Mouse (Mus musculus): ENCODE data around the gene Sema3g. TPM values are rescaled to one million over a fixed set of nuclear protein-coding genes. Genes with fewer than 3 reads are reported as not detected.

The Sema3g gene
- total RNA-seq, 2 experiments from 2014 or later = 5.2 to 5.7 TPM

DNA sequence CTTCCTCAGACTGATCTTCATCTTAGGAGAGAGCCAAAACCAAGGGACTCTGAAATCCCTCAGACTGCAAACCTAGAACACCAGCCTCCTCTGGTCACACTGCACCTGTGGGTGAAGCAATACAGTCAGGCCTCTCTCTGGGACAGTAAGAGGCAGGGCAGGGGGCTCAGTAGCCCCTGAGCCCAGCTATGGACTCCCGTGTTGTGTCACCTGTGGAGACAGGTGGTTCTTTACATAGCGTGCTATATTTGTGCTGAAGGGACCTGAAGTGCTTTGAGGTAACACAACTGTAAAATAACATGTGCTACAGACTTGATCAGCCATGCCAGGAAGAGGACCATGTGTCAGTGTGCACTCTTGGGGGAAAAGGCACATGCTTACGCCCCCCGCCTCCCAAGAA, 22.1 kb upstream of the Sema3g start:
- DNase-seq (ENCODE audit: low spot score in 2 of 2) = no peak

DNA sequence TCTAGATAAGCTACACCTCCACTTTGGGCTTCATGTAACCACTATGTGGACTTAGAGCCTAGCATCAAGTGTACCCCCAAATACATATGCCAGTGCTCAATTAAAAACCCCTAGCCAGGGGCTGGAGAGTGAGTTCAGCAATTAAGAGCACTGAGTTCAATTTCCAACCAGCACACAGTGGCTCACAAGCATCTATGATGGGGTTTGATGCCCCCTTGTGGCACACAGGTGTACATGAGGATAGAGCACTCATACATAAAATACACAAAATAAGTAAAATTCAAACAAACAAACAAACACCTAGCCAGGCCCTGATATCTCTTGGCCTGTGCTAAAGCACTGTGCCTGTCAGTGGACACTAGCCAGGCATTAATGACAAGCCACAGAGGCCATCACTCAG, 21.7 kb upstream of the Sema3g start:
- DNase-seq (ENCODE audit: low spot score in 2 of 2) = peak in 1 of 2 experiments; percentile 63

DNA sequence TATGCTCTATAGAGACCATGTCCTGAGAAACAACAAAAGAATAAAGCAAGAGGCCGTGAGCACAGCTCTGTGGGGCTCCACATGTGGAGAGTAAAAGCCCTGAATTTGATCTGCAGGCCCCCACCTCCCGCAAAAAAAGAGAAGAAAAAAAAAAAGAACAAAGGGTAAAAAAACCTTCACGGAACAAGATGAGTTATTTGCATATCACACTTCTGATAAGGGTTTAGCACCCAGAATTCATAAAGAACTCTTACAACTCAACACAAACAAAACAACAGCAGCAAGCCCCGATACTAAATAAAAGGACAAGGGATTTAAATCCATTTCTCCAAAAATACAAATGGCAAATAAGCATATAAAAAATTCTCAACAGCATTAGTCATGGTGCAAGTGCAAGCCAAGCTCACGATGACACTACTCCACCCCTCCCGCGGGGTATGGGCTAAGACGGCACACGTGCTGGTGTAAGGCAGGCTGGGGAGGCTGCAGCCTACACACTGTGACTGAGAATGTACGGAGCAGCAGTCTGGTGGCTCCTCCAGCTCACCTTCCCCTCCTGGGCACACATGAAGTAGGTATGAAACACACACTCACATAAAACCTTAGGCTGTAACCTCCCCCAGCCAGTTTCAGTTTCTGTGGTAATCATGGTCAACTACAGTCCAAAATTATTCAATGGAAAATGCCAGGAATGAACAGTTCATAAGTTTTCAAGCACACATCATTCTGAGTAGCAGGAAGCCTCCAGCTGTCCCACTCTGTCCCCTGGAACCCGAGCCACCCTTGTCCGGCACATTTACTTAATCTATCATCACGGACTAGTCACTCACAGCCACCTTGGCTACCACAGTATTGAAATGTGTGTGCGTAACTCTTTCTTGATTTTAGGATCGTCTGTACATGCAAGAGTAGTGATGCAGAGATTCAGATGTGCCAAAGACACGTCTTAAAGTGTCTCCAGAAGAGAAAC, 19.8 kb upstream of the Sema3g start:
- peak in 1 of 2 experiments; percentile 59 for DNase-seq (ENCODE audit: low spot score in 2 of 2)

DNA sequence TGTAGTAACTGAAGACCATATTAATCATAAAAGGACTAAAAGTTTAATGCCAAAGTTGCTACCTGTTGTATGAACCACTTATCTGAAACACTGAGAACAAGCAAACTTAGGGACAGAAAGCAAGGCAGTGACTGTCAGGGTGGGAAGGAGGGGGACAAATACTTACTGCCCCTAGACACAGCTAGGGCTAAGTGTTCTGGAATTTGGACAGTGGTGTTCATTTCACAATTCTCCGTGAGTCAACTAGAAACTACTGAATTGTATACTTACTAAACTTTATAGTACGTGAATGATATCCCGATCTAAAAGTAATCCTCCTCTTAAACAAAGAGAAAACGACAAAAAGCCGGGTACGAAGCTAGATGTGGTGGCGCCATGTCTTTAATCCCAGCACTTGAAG, 18.1 kb upstream of the Sema3g start:
- DNase-seq (ENCODE audit: low spot score in 2 of 2) = no peak

DNA sequence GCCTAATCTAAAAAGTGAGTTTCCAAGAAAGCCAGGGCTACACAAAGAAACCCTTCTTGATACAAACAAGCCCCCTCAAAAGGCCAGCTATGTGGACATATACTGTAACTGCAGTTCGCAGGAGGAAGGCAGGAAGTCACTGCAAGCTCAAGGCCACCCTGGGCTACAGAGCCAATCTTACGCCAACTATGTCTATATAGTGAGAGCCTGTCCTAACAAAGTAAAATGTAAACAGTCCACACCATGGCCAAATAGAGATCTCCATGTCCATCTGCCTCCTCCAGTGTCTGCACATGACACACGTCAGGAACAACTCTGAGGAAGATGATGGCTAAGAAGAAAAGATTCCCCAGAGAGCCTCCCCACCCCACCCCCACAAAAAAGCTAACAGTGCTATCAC, 17.6 kb upstream of the Sema3g start:
- DNase-seq (ENCODE audit: low spot score in 2 of 2) = no peak

DNA sequence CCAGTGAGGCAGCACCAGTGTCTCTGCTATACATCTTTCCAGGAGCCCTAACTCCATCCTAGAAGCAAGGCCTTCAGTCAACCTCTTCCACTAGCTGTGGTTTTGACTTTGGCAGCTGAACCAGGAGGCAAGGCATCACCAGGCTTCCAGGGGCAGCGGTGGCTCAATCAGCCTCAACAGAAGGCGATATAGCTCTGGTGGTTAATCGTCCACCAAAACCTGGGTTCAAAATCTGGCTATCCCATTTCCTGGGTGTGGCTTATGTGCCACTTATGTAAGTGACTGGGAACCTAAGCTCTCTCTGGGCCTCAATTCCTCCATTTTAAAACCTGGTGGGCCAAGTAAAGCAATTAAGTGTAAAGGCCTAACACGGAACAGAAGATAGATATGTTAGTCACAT, 12.8 kb upstream of the Sema3g start:
- DNase-seq (ENCODE audit: low spot score in 2 of 2) = no peak

DNA sequence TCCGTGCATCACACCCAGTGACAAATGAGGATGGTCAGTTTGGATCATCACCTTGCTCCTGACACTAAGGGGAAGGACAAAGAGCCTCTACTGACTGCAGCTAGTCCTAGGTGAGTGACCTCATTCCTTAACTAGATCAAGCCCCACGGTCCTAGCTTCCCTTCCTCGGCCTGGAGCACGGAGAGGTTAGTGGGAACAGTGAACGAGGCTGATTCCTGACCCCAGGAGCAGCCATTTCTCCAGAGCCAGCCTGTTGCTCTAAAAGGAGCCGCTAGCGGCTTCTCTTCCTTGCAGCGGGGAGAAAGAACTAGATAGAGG, 12.5 kb upstream of the Sema3g start:
- DNase-seq (ENCODE audit: low spot score in 2 of 2) = no peak

DNA sequence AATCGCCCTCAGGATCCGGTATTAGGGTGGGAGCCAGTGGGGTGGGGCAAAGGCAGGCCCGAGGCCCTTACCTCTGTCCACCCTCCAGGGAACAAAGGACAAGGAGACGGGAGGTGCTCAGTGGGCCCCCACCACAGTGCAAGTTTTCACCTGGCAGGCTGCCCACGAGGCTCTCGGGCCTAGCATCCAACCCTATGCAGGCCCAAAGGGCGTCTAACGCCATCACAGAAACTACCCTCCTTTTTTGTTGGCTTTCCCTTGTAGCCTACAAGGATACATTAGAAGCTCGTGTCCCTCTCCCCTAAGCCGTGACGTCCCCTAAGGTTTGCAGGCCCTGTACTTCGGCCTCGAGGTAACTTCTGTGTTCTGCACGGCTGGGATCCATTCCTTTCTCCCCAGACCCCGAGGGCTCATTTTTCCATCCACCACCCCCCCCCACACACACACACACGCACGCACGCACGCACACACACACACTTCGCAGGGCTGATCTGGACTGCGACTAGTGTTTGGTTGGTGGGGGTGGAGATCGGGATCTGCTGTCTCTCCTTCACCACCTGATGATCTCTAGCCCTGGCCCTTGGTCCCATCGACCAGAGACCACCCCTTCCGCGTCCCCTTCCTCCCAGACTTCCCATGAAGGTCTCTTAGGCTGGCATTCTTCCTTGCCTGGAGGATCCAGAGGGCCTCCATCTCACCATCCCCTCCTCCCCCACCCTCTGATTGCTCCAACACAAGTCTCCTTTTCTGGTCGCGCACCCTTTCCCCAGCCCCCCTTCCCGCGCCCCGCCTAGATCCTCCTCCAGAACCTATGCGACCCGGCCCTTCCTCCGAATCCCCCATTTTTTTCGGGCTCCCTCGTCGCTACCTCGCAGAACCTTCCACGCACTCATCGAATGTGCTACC, 11.8 kb upstream of the Sema3g start:
- DNase-seq (ENCODE audit: low spot score in 2 of 2) = peak in 1 of 2 experiments; percentile 50

DNA sequence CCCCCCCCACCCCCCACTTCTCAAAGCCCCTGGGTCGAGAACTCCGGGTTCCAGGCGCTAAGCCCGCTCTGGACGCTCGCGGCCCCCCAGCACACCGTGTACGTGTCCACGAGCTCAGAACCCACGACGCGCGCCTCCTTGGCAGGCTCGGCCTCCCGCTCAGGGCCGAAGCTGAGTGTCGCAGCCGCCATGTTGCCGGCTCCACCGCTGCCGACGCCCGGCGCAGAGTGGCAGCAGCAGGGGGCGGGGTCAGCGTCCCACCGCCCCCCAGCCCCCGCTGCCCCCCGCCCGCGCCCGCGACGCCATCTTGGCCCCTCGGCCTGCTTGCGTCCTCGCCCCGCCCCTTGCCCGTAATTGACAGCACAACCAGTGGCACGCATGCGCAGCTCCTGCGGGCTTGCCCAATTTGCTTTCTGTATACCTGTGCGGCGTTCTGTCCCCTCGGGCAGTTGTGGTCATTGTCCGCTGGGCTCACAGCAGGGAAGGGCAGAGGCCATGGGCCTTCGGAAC, 11.1 kb upstream of the Sema3g start:
- peak; percentile 88 to 96 for DNase-seq (ENCODE audit: low spot score in 2 of 2)

DNA sequence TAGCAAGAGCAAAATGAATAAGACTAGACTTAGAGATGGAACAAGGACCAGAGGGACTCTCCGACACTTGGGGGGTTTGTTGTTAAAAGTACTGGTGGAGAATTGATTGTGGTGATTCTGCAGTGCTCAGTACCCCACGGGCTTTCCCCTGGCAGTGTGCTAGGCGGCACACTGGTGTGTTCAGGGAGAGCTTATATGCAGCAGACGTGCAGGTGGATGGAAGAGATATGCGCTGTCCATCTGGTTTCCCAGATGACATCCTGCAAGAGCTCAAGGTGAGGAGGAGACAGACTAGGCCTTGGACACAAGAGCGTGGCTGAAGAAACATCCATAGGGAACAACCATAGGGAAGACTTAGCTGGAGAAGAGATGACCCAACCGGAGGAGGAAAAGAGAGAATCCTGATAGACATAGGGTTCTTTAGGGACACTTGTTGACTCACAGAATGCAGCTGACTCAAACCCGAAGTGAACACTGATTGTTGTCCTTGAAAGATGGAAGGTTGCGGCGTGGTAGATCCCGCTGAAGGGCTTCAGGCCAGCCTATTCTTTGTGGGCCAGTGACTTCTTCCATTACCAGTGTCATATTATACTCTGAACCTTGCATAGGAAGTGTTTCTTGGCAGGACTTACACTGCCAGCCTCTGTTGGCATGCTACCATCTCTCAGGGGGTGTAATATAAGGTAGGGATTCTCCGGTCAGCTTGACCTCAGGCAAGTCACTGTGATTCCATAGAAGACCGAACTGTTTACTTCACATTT, 10.4 kb upstream of the Sema3g start:
- no peak for DNase-seq (ENCODE audit: low spot score in 2 of 2)

DNA sequence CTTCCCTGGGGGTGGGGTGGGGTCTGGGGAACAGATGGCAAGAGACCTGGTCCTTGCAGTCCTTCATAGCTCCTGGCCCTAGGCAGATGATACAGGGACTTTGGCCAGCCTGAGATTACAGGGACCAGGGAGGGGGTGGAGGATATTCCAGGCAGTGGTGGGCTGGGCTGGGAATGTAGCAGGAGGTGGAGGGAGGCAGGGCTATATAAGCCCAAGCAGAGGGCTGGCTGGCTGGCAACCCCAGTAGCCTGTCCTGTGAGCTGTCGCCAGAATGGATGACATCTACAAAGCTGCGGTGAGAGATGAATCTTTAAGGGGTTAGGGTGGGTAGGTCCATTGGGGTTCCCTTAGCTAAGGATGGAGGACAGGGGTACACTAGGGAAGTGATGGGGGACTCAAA, 9.6 kb upstream of the Sema3g start, which contains the start of gene Tnnc1:
Tnnc1 (plus strand) TSS at position 229 of the 400 bp plus-strand sequence.
- DNase-seq (ENCODE audit: low spot score in 2 of 2) = no peak

DNA sequence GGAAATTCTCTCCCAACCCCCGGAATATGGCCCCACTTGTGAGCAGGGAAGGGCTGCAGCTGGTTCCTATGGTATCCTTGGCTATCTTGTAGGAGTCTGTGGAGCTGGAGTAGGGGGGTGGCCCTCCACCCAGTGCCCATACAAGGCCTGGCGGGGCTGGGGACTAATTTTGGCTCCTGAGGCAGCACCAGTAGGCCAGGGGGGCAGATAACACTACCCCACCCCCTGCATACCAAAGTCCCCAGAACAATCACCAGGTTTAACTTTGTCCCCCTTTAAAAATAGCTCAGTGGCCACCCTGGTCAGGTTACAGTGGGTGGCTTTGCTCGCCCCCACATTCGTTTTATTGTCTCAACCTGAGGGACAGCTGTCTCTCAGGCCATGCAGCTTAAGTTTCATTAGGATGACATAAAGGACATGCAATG, 8.5 kb upstream of the Sema3g start:
- no peak for DNase-seq (ENCODE audit: low spot score in 2 of 2)

DNA sequence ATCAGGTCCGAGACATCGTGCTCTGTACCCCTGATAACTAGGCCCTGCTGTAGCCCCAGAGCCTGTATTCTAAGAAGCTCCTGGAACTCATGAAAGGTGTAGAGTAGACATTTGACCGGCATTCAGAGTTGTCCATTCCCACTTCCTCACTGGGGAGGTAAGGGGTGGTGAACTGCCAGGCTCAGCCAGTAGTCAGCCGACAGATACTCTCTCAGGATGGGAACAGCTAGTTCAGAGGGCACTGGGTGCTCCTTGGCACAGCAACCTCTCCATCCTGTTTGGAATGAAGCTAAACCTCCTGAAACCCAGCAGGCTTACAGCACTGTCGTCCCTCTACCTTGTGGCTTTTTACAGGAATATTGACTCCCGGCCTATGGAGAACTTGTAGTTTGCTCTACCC, 5.8 kb upstream of the Sema3g start:
- no peak for DNase-seq (ENCODE audit: low spot score in 2 of 2)

DNA sequence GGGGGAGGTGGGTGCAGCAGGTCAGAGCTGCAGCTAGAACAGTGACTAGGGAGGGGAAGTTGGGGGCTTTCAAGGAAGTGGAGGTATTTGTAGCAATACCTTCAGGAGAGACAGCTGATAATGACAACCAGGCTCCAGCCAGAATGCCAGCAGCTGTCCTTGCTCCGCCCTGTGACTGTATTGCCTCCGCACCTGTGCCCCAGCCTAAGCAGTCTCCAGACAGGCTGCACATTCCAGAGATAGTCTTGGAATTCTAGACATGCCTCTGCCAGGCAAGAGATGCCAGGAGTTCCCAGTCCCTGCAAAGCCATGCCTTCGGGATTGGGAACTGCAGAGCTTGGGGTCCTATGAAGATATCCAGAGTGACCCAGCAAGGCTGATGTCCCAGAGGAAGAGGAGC, 5.2 kb upstream of the Sema3g start:
- no peak for DNase-seq (ENCODE audit: low spot score in 2 of 2)

DNA sequence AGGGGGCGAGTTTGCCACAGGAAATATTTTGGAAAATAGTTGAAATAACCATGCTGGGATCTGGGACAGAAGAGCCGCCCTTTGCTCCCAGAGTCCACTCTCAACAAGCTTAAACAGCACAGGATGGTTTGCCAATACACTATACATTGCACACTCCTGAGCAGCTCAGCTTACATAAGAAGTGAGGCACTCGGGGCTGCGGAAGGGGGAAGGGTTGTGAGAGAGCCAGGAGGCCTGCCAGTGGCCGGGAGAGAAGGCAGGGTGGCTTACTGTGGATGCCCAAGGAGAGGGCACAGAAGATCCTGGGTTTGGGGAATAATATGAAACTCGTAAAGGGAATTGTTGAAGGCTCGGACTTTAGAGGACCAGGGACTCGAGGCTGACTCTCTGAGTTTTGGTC, 3.8 kb upstream of the Sema3g start:
- no peak for DNase-seq (ENCODE audit: low spot score in 2 of 2)

DNA sequence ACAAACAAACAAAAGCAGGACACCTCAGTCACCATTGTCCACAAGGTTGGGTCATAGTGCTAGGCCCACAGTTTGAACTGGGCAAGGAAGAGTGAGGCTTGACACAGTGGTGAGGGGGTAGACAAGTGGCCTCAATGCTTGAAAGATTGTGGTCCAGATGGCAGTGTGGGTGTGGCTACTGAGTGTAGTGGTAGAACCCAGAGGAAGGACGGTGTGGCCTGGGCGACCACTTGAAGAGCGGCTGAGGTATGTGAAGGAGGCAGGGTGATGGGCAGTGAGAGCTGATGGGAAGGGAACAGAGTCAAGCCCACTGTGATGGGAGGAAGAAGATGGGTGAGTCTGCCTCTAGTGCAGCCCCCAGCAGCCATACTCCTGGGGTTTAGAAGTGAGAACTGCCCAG, 3.0 kb upstream of the Sema3g start:
- DNase-seq (ENCODE audit: low spot score in 2 of 2) = no peak

DNA sequence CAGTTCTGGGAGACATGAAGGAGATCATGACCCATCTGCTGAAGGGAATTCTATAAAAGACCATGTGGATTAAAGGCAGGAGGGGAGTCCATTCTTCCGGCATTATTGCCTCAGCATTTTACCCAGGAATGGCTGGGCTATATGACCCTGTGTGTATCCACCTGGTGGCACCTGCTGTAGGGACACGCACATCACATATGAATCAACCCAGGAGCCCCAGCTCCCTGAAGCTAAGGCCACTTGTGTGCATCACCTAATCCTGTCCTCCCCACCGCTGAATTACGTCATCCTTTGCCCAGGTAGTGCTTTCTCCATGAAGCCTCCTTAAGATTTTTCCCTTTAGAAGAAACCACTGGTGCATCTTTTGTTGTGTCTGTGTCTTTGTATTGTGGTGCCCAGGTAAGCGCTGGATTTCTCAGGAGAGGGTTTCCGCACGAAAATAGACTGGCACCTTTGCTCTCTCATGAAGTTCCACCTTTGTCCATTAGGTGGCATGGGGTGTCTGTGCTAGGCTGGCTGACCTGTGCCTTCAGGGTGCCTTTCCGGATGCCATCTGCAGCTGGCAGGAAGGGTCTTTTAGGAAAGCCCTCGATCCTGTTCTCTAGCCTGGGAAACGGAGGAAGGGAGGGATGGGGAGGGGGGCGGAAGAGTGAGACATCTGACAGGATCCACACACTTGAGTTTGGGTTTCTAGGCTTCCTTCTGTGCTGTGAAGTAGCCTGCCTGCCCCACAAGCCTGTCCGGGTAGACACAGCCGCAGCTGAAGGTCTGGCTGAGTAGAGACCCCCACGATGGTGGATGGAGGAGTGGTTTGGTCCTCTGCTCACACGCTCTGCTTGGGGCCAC, 2.3 kb upstream of the Sema3g start:
- peak in 1 of 2 experiments; percentile 74 for DNase-seq (ENCODE audit: low spot score in 2 of 2)

DNA sequence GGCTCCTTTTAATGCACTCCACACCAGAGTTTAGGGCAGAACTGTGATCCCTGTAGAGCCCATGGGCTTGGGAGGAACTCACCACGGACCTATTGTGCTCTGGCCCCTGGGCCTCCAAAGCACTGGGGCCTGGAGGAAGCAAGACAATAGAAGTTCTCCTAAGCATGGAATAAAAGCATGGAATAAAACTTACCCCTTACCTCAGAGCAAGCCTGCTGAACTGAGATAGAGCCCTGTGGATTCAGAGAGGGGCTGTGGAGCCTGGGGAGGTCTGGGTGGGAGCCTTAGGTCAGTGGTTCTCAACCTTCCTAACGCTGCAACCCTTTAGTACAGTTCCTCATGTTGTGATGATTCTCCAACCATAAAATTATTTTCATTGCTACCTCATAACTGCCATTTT, 814 bp upstream of the Sema3g start, which contains the start of gene Nisch:
Nisch (minus strand) TSS at position 101 of the 400 bp plus-strand sequence.
- DNase-seq (ENCODE audit: low spot score in 2 of 2) = no peak

DNA sequence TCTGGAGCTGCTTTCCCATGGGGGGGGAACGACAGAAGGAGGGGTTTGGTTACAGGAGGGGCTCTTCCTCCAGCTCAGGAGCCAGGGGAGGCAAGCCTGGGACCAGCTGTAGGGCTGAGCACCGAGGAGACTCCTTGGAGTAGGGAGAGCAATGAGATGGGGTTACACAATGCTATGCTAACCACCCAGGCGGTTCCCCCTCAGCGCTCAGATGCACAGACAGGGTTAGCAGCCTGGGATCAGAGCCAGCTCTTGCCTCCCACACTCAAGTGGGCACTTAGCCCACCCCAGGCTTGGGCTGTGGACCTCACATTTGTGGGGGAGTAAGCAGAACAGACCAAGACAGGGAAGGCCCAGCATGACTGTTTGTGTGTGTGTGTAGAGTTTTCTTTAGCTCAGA, 9.3 kb downstream of the Sema3g start:
- peak; percentile 64 to 70 for DNase-seq (ENCODE audit: low spot score in 2 of 2)

DNA sequence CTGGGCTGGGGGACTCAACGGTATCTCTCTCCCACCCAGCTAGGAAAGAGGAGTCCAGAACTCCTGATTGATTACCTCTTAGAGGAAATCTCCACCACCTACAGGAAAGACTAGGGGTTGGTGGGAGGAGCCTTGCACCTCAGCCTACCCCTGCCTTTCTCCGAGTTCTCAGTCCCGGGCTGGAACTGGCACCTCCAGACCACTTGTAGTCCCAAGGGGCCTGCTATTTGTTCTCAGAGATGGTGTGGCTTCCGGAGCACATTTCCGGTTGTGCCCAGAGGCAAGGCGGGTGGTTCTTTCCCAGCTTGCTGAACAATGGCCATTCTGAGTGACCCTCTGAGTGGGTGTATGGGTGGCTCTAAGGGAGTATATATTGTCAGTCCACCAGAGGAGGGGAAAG, 10.6 kb downstream of the Sema3g start:
- no peak for DNase-seq (ENCODE audit: low spot score in 2 of 2)

All from layer of hippocampus, adult 18-20 months (tissue).